Mouse (Mus musculus) left cerebral cortex, adult 9 months (tissue): ENCODE data around the gene Ubiad1.

ENCODE experiments used
- DNase-seq, 2 experiments: peaks; one replicate each; pipeline ENCODE4 v3.0.0; 2022; ENCODE audit warnings: low spot score in 2 of 2

Gene Ubiad1

DNA sequence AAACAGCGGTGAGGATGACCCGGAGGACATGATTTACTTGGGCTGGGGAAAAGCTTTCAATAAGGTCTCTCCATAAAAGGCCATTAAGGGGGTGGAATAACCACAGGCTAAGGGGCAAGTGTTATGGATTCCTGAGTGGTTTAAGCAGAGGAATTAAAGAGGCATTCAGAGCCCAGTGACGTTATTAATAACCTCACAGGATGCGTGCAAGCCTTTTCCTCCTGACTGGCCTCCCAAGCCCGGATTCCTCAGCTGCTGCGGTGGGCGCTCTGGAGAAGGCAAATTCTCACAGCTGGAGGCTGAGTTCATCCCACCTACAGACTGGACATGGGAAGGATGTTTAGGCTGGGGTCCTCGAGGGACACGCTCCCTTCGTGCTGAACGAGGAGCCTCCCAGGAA is 39.8 kb downstream of the Ubiad1 start:
- no peak for DNase-seq

DNA sequence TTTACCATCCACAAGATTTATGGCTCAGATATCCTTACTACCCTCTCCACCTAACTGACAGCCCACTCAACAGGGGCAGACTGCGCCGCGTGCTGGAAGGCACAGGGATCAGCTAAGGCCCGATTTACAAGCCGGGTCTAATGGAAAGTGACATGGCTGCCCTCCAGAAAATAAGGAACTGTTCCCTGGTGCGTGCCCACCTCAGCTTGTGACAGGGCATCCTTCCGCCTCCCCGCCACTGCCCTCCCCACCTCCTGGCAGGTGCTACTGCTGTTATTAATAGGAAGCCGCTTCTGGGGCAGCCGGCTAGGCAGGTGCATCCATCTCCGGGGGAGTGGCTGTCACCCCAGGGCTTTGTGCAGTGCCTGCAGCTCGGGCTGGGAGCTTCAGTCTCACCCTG is 41.2 kb downstream of the Ubiad1 start:
- no peak for DNase-seq

DNA sequence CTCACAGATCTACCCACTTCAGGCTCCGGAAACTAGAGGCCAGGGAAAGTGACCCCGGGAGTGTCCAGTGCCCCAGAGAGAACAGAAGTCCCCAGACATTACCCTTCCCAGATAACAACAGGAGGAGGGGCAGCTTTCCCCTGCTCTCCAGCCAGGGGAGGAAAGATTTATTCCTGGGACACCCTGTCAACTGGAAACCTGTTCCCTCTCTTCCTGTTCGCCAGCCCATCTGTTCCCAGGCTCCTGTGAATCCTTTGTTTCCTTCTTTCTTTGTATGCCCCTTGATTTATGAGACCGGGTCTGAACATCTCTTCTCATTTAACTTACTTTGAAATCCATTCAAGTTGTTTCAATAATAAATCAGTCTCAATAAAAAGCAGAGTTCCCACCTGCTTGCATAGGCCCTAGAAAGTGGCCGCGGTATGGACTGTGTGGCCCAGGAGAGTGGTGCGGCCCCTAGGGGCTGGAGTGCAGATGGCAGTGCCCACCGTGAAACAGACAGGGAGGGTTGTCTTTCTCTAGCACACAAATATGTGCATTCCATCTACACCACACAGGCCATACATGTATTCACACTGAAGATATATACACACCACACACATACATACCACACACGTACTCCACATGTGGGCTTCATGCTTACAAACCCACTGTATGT is 45.0 kb downstream of the Ubiad1 start:
- no peak for DNase-seq

DNA sequence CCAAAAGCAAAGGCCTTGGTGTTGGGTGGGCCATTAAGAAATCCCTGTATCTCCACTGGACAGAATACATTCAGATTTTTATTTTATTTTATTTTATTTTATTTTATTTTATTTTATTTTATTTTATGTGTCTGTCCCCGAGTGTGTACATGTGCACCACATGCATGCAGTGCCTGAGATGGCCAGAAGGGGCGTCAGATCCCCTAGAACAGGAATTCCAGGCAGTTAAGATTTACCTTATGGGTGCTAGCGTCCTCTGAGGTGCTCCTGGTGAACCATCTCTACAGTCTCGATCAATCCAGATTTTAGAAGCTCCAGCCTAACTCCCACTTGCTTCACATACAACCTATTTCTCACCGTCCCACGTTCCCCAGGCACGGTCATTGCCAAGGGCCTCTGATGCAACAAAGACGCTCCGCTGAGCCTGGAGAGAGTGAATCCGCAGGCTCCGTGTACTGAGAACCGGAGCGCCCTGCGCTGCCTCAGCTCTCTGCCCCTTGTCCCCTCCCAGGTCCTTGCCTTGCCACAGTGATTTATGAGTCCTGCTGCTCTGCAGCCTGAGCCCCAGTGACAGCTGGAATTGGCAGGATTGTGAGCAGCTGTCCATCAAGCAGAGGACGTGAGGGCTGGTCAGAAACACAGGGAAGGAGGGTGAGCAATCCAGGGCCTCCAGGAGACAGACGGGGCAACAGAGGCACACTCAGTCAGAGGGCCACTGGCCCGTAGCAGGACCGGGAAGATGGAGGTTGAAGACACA is 46.9 kb downstream of the Ubiad1 start:
- DNase-seq, result no peak

DNA sequence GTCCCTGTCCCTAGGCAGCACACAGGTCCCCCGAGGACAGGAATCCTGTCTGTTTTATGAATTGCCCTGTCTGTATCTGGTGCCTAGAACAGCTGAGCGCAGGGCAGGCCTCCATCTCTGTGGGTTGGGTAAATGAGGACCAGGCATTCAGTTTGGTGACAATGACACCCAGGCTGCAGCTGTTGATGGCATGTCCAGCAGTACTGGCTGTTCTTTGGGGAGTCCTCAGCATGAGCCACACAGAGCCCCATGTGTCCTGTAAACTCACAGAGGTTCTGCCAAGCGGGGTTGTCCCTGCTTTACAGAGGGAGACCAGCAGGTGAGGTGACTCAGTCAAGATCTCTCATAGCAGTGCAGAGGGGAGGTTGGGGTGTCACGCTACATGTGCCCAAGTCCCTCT is 47.5 kb downstream of the Ubiad1 start:
- no peak for DNase-seq

DNA sequence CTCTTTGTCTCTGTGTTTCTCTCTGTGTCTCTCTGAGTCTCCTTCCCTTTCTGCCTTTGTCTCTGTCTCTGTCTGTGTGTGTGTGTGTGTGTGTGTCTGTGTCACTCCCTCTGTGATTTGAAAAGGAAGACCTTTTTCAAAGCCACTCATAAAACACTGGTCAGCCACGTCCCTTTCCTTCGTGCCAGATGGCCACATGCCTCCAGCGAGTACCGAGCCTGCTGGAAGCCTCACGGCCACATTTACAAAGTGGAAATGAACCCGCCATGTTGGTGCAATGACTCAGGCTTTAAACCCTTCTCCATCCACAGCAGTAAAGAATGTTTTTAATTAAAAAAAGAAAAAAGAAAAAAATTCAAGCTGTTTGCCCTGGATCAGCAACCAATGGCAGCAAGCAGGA is 48.7 kb downstream of the Ubiad1 start:
- no peak for DNase-seq

DNA sequence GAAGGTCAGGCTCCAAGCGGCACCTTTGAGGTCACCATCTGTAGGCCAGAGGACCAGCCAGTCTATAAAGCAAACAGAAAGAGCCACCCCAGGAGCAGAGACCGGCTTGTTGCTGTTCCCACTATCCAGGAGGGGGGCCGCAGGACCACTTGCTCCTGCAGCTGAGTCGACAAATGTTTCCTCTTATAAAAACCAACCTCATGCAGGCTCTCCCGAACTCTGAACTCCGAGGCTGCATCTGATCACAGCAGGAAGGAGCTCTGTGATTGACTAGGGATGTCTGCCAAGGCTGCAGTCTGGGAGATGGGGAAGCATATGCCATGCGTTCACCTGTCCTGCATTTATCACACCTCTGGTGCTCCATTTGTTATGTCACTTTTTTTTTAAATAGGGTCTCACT is 49.4 kb downstream of the Ubiad1 start:
- DNase-seq, result no peak

DNA sequence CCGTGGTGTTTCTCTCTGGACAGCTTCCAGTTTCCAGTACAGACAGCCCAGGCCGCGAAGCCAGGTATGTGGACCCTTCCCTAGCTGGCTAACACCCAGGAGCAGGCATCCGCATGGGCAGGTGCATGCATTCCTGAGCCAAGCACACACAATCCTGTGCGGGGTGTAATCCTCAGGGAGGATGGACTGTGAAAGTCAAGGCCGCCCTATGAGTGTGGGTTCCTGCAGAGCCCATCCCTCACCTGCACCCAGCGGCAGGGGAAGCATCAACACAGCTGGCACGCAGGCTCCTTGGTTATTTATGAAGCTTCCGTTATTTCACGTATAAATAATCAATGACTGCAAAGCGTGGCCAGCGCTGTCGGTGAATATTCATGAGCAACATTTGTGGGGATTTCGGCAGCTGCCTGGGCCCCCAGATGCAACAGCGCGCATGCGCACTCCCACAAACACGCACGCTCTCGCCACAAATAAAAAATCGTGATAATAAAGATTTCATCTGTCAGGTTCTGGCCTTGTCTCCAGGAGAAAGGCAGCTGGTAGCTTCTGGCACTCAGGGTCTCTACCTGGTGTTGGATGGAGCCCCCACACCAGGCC is 52.8 kb downstream of the Ubiad1 start:
- no peak for DNase-seq

DNA sequence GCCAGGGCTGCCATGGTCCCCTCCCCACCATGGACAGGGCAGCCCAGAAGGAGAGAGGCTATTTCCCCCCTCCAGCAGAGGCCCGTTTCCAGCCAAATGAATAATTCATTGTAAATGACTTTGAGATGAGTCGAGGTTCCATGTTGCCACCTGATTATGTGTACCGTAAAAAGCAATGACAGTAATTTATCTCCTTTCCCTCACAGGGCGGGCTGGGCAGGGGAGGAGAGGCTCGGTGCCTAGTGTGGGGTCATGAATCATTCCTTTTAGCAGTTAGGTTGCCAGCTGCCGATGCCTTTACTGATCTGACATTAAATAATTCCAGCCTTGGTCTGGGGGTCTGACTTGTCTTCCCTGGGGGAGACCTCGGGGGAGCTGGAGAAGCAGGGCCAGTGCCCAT is 54.9 kb downstream of the Ubiad1 start:
- DNase-seq, result no peak

DNA sequence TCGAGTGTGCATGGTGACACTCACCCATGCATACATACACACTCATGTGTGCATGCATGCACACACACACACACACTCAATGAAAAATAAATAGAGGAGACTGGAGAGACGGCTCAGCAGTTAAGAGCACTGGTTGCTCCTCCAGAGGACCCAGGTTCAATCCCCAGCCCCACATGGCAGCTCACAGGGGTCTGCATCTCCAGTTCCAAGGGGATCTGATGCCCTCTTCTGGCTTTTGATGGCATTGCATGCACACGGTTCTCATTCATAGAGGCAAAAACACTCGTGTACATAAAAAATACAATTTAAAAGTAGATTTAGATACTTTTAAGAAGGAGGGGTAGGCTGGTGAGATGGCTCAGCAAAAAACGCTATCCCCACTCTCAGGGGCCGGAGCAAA is 55.5 kb downstream of the Ubiad1 start:
- DNase-seq, result no peak

DNA sequence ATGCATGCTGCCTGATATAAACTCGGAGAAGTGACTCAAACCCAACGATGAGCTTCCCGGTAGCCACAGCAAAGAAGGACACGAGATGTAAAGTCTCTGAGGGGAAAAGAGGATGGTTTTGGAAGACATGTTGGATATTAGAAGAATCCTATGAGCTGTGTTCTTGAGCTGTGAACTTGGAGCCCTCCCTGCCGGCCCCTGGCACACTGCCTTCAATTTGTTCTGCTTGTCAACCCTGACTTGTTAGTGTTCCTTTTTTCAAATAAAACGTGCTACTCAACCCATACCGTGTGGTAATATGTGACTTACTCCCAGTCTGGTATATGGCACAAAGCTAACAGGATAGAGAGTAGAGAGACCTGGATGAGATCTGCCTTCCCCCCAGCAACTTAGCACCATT is 59.3 kb downstream of the Ubiad1 start:
- no peak for DNase-seq
